Mouse (Mus musculus): Measurements from ENCODE around the gene Scand1.

DNA sequence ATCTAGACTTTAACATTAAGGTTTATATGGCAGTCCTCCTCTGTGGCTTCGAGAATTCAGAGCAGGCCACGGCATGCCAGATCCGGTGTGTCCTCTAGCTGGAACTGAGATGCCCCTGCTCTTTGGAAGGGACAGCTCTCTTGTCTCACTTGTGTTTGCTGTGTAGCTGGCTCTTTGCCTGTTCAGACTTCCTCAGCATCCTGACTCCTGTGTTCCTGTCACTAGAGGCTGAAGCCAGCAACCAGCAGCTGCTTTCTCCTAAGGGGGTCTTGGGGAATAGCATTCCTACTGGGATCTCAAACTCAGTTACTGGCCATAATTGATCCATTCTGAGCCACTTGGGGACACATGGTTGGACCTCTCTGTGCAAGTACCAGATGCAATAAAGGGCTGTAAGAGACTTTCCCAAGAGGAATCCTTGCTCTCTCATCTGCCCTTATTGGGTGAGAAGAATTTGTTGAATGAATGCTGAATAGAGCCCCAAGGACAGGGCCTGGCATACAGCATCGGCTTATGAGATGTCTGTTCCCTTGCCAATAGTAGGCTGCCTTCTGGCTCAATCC lies 36.9 kb upstream of the Scand1 start:
- no peak for TF ChIP-seq CTCF (IDR thresholded peaks at IDR 0.05; ENCODE audit: borderline replicate concordance, insufficient read depth, low read depth, low read length)
- no peak for TF ChIP-seq POLR2A (IDR thresholded peaks at IDR 0.05; ENCODE audit: borderline replicate concordance, insufficient read depth, low read length)

All from cerebellum, adult 2 months (tissue).